Mouse (Mus musculus) heart, adult 10 weeks (tissue): ENCODE measurements around the gene Rab33b. TPM values are rescaled to one million over a fixed set of nuclear protein-coding genes. Genes with fewer than 3 reads are reported as not detected.

Experiments
- polyA plus RNA-seq: library from polyadenylated mRNA; stranded (reverse); fragments of 350-450 nt; fragmentation: Illumina TruSeq; extraction: RNeasy Lipid Tissue Mini Kit (QIAGEN cat#74804); gene quantifications from one replicate; pipeline ENCODE4 v1.2.3, GENCODE M21; 2014; ENCODE audit warnings: low read depth, low replicate concordance

Rab33b gene
- polyA plus RNA-seq, result 7.3 TPM

DNA sequence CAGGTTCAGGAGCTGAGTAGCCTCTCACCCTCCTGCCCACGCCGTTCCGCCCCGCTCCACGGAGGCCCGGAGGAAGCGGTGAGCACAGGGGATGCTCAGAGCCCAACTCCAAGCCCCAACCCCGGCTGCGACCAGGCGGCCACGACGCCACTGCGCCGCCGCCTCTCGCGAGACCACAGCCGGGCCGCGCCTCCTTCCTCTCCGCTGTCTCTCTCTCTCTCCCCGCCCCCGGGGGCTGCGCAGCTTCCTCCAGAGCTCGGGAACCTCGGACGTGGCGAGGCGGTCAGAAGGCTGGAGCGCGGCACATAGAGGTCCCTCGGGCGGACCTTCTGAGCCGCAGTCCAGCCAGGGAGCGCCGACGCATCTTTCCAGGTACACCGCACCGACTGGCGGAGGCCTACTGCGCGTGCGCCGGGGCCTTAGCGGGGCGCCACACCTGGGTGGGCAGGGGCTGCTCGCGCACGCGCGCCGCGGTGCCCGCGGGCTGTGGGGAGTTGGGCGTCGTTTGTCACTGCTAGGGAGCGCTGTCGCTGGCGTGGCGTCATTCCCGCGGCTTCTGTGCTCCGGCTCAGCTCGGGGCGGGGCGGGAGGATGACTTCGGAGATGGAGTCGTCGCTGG lies at the start of gene Rab33b:
Gene Rab33b, plus strand, starts transcription at position 180 of the 619 bp plus-strand sequence.

Other genes starting within 250 kb of the Rab33b start
- 37.2 TPM for gene Elf2, start 143.3 kb upstream of the Rab33b start, polyA plus RNA-seq
- gene Mgarp, start 87.2 kb upstream of the Rab33b start, polyA plus RNA-seq, result 0.39 TPM
- gene Ndufc1, start 74.9 kb upstream of the Rab33b start, polyA plus RNA-seq, result 1,266 TPM
- gene Naa15, start 68.8 kb upstream of the Rab33b start, polyA plus RNA-seq, result 29.9 TPM
- gene Setd7, start 77.0 kb downstream of the Rab33b start, polyA plus RNA-seq, result 31.6 TPM
- not detected for gene Mgst2, start 176.4 kb downstream of the Rab33b start, polyA plus RNA-seq